In the genomic region with DNA sequence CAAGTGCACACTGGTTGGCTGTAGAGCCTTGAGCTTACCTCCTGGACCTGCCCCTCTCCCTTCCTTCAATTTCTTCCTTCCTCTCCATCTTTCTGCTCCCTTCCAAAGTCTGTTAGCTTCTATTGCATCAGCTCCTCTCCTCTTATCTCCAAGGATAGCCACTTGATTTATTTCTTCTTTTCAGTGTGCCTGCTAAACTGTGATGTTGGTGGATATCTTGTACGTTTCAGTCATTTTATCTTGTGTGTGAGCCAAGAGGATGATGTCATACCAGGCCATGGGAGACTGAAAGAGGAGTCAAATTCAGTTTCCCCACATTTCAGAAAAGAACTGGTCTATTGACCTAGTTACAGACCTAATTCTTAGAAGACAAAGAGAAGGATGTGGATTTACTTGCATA, we compare ENCODE assay signal across 12 mouse cellular contexts.
"Had no signal": no experiment of that assay in that cellular context is flagged by ENCODE, and none has a peak within 500 bp of the region (broad histone marks: within the 10 kb centered on the region; RNA-seq: fewer than 3 reads in every experiment).

No protein-coding gene starts in this region.

- H3K4me1 ChIP-seq: liver, embryonic 15.5 days; megakaryocyte, embryonic 14.5 days; midbrain, embryonic 15.5 days had no signal

- H3K4me3 ChIP-seq: liver, embryonic 15.5 days; megakaryocyte, embryonic 14.5 days; midbrain, embryonic 15.5 days; neural tube, embryonic 13.5 days had no signal

- DNase-seq: layer of hippocampus, adult 9-11 months; left cerebral cortex, postnatal 4 days; lung, adult 2 months; lung, postnatal 10 days; right cerebral cortex, postnatal 14 days; thymus, postnatal 4 days had no signal

- H3K27ac ChIP-seq: kidney, postnatal 0 days; liver, embryonic 15.5 days; macrophage; midbrain, embryonic 15.5 days; neural tube, embryonic 13.5 days had no signal
